Mouse (Mus musculus) adrenal gland, adult 8-10 months (tissue): ENCODE results near the gene Vwf. TPM values are rescaled to one million over a fixed set of nuclear protein-coding genes. Genes with fewer than 3 reads are reported as not detected.

Experiments
- DNase-seq: peaks from one replicate; pipeline ENCODE4 v3.0.0; 2022
- total RNA-seq, 4 experiments: library from RNA; stranded (reverse); gene quantifications; 2 replicates each; pipeline ENCODE4 v1.2.4; 2022

Gene Vwf
- total RNA-seq, 4 experiments from 2014 or later = 6.5 to 13.4 (median 7.4) TPM

- DNase-seq = no peak
Measured at GRCm38 (mm10) chr6:125548406-125548805, 1.8 kb downstream of the Vwf start.

GRCm38 (mm10) chr6:125550172-125550571 lies 3.6 kb downstream of the Vwf start:
- no peak for DNase-seq

GRCm38 (mm10) chr6:125552760-125553159 lies 6.2 kb downstream of the Vwf start:
- no peak for DNase-seq

- DNase-seq = no peak
Measured at GRCm38 (mm10) chr6:125553551-125553950, 7.0 kb downstream of the Vwf start.

GRCm38 (mm10) chr6:125558831-125559230 lies 12.3 kb downstream of the Vwf start:
- no peak for DNase-seq

- DNase-seq = no peak
Measured at GRCm38 (mm10) chr6:125561031-125561430, 14.5 kb downstream of the Vwf start.

GRCm38 (mm10) chr6:125561521-125561920 lies 14.9 kb downstream of the Vwf start:
- no peak for DNase-seq

- DNase-seq = no peak
Measured at GRCm38 (mm10) chr6:125564812-125565281, 18.3 kb downstream of the Vwf start.

GRCm38 (mm10) chr6:125565326-125565725 lies 18.8 kb downstream of the Vwf start:
- no peak for DNase-seq

- no peak for DNase-seq
Measured at GRCm38 (mm10) chr6:125566656-125567055, 20.1 kb downstream of the Vwf start.

GRCm38 (mm10) chr6:125568381-125568780 lies 21.8 kb downstream of the Vwf start:
- DNase-seq = no peak

GRCm38 (mm10) chr6:125572291-125573188 lies 26.0 kb downstream of the Vwf start:
- DNase-seq = peak; percentile 84

GRCm38 (mm10) chr6:125573189-125573928 lies 26.8 kb downstream of the Vwf start:
- DNase-seq = peak; percentile 85

GRCm38 (mm10) chr6:125575080-125575479 lies 28.5 kb downstream of the Vwf start:
- DNase-seq = no peak

- DNase-seq = no peak
Measured at GRCm38 (mm10) chr6:125577301-125577700, 30.7 kb downstream of the Vwf start.

GRCm38 (mm10) chr6:125577882-125578646 lies 31.5 kb downstream of the Vwf start:
- DNase-seq = no peak

- no peak for DNase-seq
Measured at GRCm38 (mm10) chr6:125578647-125579011, 32.1 kb downstream of the Vwf start.

- DNase-seq = no peak
Measured at GRCm38 (mm10) chr6:125579864-125580263, 33.3 kb downstream of the Vwf start.

- no peak for DNase-seq
Measured at GRCm38 (mm10) chr6:125583666-125584065, 37.1 kb downstream of the Vwf start.

- no peak for DNase-seq
Measured at GRCm38 (mm10) chr6:125584266-125584665, 37.7 kb downstream of the Vwf start.

- no peak for DNase-seq
Measured at GRCm38 (mm10) chr6:125585579-125585978, 39.0 kb downstream of the Vwf start.

- DNase-seq = no peak
Measured at GRCm38 (mm10) chr6:125586042-125586566, 39.5 kb downstream of the Vwf start.
